Mouse (Mus musculus): Measurements from ENCODE around the gene Mlh1.
A peak's percentile ranks its signal among the peaks of the same experiment; 100 is the strongest.

Gene Mlh1

DNA sequence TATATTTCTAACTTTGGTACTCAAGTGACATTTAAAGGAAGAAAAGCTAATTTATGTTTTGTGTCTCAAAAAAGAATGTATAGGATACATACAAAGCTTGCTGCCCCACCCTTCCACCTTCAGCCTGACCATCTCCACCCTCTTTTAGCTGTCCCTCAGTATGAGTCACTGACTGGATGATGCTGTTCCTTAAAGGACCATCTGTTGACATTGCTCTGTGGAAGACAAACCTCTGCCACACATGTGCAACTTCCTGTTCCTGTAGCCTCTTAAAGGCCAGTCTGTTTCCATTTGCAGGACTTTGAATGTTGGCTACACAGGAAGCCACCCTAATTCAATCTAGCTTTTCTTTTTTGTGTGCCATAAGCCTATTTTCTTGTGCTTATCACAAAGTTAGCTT is 55.2 kb downstream of the Mlh1 start:
- no peak for DNase-seq (ENCODE audit: low spot score in 2 of 2)

- peak in 1 of 2 experiments; percentile 11 for DNase-seq (ENCODE audit: low spot score in 2 of 2)
Measured at GRCm38 (mm10) chr9:111213501-111213900, 58.1 kb downstream of the Mlh1 start.

GRCm38 (mm10) chr9:111211122-111212041 is 60.2 kb downstream of the Mlh1 start:
- no peak for DNase-seq (ENCODE audit: low spot score in 2 of 2)

DNA sequence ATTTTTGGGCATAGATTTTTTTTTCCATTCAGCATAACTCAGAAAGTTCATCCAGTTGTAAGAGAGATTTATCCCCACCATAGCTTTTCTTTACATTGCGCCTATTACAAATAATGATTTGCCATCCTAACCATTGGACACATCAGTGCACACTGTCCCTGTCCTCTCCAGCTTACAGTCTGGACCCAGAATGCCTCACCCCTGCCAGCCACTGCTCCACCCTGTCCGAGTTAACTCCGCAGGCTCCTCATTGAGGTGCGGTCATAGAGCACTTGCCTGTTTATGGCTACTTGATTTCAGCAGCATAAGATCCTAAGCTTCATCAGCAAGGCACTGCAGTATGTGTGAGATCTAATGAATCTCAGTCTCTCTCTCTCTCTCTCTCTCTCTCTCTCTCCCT is 61.2 kb downstream of the Mlh1 start:
- DNase-seq (ENCODE audit: low spot score in 2 of 2): no peak

- DNase-seq (ENCODE audit: low spot score in 2 of 2): no peak
Measured at GRCm38 (mm10) chr9:111209158-111209699, 62.4 kb downstream of the Mlh1 start.

GRCm38 (mm10) chr9:111208185-111208584 is 63.4 kb downstream of the Mlh1 start:
- no peak for DNase-seq (ENCODE audit: low spot score in 2 of 2)

DNA sequence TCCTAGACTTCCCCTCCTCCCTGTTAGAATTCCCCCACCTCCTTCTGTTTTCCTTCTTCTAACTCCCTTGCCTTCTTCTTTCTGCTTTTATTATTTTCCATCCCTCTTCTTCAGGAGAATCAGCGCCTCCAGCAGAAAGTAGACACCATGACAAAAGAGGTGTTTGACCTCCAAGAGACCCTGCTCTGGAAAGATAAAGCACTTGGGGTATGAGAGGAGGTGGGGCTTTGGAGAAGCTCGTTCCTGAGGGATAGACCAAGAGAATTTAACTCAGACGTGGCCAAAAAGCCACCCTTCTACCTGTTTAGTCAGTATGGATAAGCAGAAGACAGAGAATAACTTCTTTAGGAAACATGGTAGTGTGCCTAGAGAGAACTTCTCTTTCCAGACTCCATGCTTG is 63.9 kb downstream of the Mlh1 start:
- DNase-seq (ENCODE audit: low spot score in 2 of 2): no peak

- DNase-seq (ENCODE audit: low spot score in 2 of 2): no peak
Measured at GRCm38 (mm10) chr9:111204601-111205375, 66.8 kb downstream of the Mlh1 start.

DNA sequence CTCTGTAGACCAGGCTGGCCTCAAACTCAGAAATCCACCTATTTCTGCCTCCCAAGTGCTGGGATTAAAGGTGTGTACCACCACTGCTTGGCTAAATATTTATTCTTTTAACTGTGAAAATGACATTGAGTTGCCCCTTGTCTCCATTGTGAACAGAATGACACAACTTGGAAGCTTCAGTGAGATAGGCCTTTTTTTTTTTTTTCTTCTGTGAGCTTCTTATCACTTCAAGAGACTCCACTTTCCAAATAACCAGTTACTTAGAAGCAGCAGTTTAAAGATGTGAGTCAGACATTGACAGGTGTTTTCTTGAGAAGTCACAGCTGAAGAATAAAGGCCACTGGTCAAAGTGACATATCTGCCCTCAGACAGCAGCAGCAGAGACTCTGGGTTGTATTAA is 71.4 kb downstream of the Mlh1 start:
- DNase-seq (ENCODE audit: low spot score in 2 of 2): no peak

DNA sequence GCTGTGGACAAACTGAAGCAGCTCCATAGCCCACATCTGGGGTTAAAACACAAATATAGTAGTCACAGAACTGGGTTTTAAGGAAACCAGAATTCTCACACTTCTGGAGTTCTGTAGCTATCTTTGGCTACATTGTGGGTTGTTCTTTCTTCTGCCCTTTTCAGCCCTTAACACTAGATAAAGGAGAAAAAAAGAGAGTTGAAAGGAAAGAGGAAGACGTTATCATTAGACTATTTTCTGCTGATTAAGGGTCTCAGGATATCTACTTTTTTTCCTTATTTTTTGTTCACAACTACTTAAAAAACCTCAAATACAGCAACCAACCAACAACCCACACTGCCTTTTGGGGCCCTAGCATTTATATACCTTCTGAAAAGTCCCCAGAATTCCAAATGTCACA is 73.3 kb downstream of the Mlh1 start:
- DNase-seq (ENCODE audit: low spot score in 2 of 2): no peak

- no peak for DNase-seq (ENCODE audit: low spot score in 2 of 2)
Measured at GRCm38 (mm10) chr9:111197712-111198111, 73.9 kb downstream of the Mlh1 start.

DNA sequence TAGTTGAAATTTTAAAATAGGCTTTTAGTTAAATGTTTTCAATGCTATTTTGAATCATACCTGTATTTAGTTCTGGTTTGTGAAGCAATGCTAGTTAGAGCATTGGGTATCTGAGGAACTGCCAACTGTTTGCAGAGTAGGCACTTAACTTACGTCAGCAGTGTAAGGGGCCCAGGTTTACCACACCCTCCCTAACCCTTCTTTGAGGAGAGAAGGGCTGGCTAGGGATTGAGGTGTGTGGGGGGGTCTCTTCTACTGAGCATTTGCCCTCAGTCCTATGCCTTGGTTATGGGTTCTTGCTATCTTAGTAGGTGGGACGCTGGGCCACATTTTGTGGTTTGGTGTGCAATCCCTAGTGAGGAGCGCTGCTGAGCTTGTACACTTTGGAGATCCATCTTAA is 74.5 kb downstream of the Mlh1 start:
- no peak for DNase-seq (ENCODE audit: low spot score in 2 of 2)

DNA sequence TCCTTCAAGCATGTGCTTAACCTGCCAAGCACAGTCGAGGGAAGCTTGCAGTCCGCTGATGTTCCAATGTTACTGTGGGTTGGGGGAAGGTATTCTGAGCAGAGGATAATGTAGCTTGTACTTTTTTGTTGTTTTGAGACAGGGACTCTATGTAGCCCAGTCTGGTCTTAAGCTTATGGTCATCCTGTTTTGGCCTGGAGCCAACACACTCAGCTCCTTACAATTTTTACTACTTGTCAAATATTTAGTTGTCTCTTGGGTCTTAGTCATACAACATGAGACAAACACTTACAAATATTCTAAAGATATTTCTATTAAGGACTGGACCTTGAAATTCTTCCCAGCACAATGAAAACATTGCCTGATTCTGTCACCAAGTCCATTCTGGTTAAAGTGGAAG is 78.4 kb downstream of the Mlh1 start:
- no peak for DNase-seq (ENCODE audit: low spot score in 2 of 2)

DNA sequence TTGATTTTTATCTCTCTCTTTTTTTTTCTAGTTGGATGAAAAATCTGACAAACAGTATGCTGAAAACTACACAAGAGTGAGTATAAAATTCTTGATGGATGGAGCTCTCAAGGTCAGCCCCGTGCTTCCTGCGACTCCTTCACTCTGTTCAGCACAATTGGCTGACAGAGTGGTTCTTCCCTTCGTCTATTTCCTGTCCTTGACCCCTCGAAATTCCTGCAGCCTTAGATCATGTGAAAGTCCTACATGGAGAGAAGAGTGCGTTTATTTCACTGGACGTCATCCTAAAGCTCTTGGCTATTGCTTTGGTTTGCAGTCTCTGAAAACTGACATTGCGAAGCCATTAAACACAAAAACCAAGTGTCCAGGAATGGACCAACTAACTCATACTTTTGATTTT is 82.9 kb downstream of the Mlh1 start:
- DNase-seq (ENCODE audit: low spot score in 2 of 2): no peak

DNA sequence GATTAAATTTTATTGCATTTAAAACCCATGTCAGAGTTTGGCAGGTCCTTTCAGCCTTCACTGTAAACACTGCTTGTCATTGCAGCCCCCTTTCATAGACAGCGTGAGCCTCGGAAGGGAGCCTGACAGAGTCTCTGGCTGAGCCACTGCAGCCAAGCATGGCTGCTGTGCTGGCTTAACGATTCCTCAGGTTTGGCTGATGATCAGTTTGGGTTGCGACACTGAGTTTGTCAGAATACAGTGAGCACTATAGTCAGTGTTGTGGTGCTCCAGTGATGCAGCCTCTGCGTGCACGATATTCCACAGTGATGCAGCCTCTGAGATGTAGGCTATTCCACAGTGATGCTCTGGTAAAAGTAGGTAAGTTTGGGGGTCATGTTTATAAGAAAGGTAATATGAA is 84.7 kb downstream of the Mlh1 start:
- peak in 1 of 2 experiments; percentile 24 for DNase-seq (ENCODE audit: low spot score in 2 of 2)

- no peak for DNase-seq (ENCODE audit: low spot score in 2 of 2)
Measured at GRCm38 (mm10) chr9:111184929-111185328, 86.7 kb downstream of the Mlh1 start.

DNA sequence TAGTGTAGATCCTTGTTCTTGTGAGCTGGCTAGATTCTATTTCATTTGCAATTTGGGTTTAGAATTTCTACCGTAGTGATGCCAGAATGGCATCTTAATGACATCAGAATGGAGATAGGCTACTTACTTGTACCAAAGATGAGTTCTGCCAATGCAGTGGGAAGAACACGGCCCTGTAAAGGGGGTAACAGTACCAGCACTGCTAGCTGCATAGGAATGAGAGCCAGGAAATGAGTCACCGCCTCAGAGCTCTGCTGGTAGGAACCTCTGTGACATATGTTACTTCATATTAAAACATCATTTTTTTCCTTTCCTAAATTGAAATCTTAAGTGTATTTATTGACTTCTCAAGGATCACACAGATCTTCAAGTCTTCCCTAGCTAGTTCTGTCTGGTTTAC is 89.4 kb downstream of the Mlh1 start:
- no peak for DNase-seq (ENCODE audit: low spot score in 2 of 2)

GRCm38 (mm10) chr9:111178971-111179370 is 92.6 kb downstream of the Mlh1 start:
- DNase-seq (ENCODE audit: low spot score in 2 of 2): no peak
